Mouse (Mus musculus): ENCODE data around the gene Cisd2.

The Cisd2 gene

GRCm38 (mm10) chr3:135423608-135424212 is at the start of gene Cisd2:
Gene Cisd2, minus strand, starts transcription at chr3:135423925.
- peak in 1 of 2 experiments; percentile 10 for DNase-seq (ENCODE audit: low spot score in 2 of 2)

- DNase-seq (ENCODE audit: low spot score in 2 of 2) = no peak
Measured at GRCm38 (mm10) chr3:135470823-135471222, 47.1 kb upstream of the Cisd2 start.

GRCm38 (mm10) chr3:135469974-135470373 is 46.2 kb upstream of the Cisd2 start:
- peak; percentile 83 for DNase-seq (ENCODE audit: low spot score in 2 of 2)

GRCm38 (mm10) chr3:135469146-135469545 is 45.4 kb upstream of the Cisd2 start:
- no peak for DNase-seq (ENCODE audit: low spot score in 2 of 2)

GRCm38 (mm10) chr3:135468402-135468801 is 44.7 kb upstream of the Cisd2 start:
- no peak for DNase-seq (ENCODE audit: low spot score in 2 of 2)

GRCm38 (mm10) chr3:135458981-135459380 is 35.3 kb upstream of the Cisd2 start:
- DNase-seq (ENCODE audit: low spot score in 2 of 2) = no peak

GRCm38 (mm10) chr3:135444930-135445329 is 21.2 kb upstream of the Cisd2 start:
- no peak for DNase-seq (ENCODE audit: low spot score in 2 of 2)

- DNase-seq (ENCODE audit: low spot score in 2 of 2) = no peak
Measured at GRCm38 (mm10) chr3:135440621-135441020, 16.9 kb upstream of the Cisd2 start.

- DNase-seq (ENCODE audit: low spot score in 2 of 2) = peak in 1 of 2 experiments; percentile 14
Measured at GRCm38 (mm10) chr3:135440221-135440620, 16.5 kb upstream of the Cisd2 start.

- no peak for DNase-seq (ENCODE audit: low spot score in 2 of 2)
Measured at GRCm38 (mm10) chr3:135439651-135440050, 15.9 kb upstream of the Cisd2 start.

- peak; percentile 62 to 72 for DNase-seq (ENCODE audit: low spot score in 2 of 2)
Measured at GRCm38 (mm10) chr3:135438913-135439531, 15.3 kb upstream of the Cisd2 start.

- peak; percentile 92 to 94 for DNase-seq (ENCODE audit: low spot score in 2 of 2)
Measured at GRCm38 (mm10) chr3:135438531-135438912, 14.8 kb upstream of the Cisd2 start.

- DNase-seq (ENCODE audit: low spot score in 2 of 2) = peak; percentile 98 to 99
Measured at GRCm38 (mm10) chr3:135437758-135438495, 14.2 kb upstream of the Cisd2 start, which contains the start of gene Ube2d3. Gene Ube2d3, plus strand, starts transcription at chr3:135438149.

GRCm38 (mm10) chr3:135436901-135437616 is 13.3 kb upstream of the Cisd2 start:
- DNase-seq (ENCODE audit: low spot score in 2 of 2) = no peak

GRCm38 (mm10) chr3:135422856-135423607 is 693 bp downstream of the Cisd2 start:
- peak; percentile 81 to 85 for DNase-seq (ENCODE audit: low spot score in 2 of 2)

GRCm38 (mm10) chr3:135422232-135422855 is 1.4 kb downstream of the Cisd2 start:
- DNase-seq (ENCODE audit: low spot score in 2 of 2) = no peak

- no peak for DNase-seq (ENCODE audit: low spot score in 2 of 2)
Measured at GRCm38 (mm10) chr3:135421310-135421594, 2.5 kb downstream of the Cisd2 start.

GRCm38 (mm10) chr3:135420542-135421309 is 3.0 kb downstream of the Cisd2 start:
- DNase-seq (ENCODE audit: low spot score in 2 of 2) = no peak

- DNase-seq (ENCODE audit: low spot score in 2 of 2) = no peak
Measured at GRCm38 (mm10) chr3:135417799-135418198, 5.9 kb downstream of the Cisd2 start.

GRCm38 (mm10) chr3:135417245-135417644 is 6.5 kb downstream of the Cisd2 start:
- no peak for DNase-seq (ENCODE audit: low spot score in 2 of 2)

Data from right cerebral cortex, adult 2 months (tissue).